Mouse (Mus musculus) B cell, adult 2 months (primary cell): Measurements from ENCODE around the gene Rps6ka2.
"Not testable (repeated sequence)": the region's sequence is repeated elsewhere in the genome, so short reads cannot be mapped to it uniquely, and the experiment has no call there.

Source experiments
- DNase-seq, 2 experiments: peaks; one replicate each; pipeline ENCODE4 v3.0.0; 2022

Rps6ka2 gene

GRCm38 (mm10) chr17:7271522-7272134 lies 101.7 kb downstream of the Rps6ka2 start:
- no peak for DNase-seq

DNA sequence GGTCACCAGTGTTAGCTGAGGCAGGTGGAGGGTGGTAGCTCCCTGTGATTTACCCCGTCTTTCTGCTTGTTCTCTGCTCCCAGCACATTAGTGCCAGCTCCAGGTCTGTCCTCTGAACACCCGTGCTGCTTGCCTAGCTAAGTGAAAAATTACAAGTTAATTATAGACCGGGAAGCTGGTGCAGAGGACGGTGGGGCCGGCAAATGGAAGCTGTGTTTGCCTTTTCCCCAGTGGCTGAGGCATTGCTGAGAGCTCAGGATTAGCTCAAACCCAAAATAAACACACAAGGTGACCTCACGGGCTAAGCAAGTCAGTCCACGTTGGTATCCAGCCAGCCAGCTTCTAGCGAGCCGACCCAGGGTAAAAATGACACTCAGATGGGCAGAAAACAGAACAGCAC lies 103.1 kb downstream of the Rps6ka2 start:
- DNase-seq, result no peak

DNA sequence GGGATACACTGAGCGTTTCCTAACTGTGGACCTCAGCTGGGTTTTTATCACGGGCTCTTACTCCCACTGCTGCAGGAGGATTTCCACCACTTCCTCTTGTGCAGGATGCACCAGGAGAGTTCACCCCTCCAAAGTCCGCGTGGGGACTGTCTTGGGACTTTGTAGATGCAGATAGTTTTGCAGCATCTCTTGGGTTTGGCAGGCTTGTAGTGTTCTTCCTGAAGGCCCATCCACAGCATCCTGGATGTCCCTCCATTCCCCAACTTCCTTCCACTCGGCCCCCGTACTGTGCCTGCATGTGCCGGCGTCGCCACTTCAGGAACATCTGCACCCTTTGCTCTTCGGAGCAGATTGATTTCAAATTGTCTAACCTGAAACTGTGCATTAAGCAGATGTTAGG lies 103.9 kb downstream of the Rps6ka2 start:
- DNase-seq, result no peak

DNA sequence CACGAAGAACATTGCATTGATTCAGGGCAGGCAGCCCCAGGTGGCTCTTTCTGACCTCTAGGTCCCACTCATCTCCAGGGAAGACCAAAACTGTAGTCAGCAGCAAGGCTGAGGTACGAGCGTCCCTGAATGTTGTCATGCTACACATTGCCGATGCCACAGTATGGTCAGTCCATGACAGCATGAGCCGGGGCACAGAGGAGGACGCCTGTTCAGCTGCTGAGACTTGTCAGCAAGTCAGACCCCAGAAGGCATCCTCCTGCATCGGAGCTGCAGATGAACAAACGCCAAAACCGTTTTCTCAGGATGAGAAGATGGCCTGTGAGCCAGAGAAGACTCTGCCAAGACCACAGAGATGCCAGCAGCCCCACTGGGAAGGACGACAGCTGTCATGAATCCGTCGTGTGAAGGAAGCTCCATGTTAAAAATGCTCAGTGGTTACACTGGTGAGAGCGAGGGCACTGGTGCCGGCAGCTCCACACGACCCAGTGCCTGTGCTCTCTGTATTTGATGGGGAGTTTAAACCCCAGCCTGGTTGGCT lies 108.9 kb downstream of the Rps6ka2 start:
- no peak for DNase-seq

- no peak for DNase-seq
Observed at GRCm38 (mm10) chr17:7279251-7279650, 109.3 kb downstream of the Rps6ka2 start.

- no peak for DNase-seq
Observed at GRCm38 (mm10) chr17:7284297-7284910, 114.5 kb downstream of the Rps6ka2 start.

DNA sequence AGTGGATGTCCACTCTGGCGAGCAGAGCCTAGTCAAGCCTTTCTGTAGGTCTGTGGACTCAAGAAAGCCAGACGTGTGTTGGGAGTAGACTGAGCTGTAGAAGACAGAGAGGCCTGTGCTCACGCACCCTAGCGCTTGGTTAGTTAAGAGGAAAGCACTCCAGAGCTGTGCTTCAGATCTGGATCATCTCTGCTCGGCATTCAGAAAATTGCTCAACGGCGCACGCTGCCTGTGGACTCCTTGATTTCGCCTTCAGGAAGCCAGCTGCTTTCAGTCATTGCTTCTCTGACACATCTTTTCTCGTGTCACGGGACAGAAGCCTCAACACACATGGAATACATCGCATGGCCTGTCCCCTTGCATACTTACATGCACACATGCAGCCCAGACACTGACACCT lies 115.4 kb downstream of the Rps6ka2 start:
- DNase-seq, result no peak

GRCm38 (mm10) chr17:7286422-7287050 lies 116.6 kb downstream of the Rps6ka2 start:
- DNase-seq, result no peak

- no peak for DNase-seq
Observed at GRCm38 (mm10) chr17:7292012-7292684, 122.2 kb downstream of the Rps6ka2 start.

- DNase-seq, result peak; percentile 23 to 32
Observed at GRCm38 (mm10) chr17:7306278-7307196, 136.6 kb downstream of the Rps6ka2 start.

DNA sequence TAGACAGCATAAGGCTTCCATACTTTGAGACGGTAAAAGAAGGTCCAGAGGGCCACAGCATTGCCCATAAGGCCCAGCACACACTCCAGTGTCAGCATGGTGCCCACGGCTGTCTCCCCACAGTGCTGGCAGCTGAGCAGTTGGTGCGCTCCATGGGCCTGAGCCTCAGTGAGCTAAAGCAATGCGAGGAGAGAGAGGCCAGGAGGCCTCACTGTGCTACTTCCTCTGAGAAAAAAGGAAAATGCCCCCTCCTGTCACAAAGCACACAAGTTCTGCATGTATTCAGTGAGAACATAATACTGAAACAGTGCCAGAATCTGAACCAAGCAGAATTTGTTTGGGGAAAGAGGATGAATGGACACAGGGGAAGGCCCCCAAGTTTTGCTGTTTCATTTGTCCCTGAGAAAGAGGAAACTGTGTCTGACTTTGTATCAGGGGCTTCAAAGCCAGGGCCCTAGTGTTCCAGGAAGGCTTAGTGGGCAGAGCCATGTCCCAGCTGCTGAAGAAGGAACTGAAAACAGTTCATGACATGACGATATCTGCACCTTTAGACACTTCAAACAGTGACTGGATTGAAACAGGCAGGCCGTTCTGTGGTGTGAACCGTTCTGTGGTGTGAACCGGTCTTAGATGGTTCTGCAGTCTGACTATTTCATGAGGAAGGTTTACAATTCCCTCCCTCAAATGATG lies 145.9 kb downstream of the Rps6ka2 start:
- not testable (repeated sequence) for DNase-seq

DNA sequence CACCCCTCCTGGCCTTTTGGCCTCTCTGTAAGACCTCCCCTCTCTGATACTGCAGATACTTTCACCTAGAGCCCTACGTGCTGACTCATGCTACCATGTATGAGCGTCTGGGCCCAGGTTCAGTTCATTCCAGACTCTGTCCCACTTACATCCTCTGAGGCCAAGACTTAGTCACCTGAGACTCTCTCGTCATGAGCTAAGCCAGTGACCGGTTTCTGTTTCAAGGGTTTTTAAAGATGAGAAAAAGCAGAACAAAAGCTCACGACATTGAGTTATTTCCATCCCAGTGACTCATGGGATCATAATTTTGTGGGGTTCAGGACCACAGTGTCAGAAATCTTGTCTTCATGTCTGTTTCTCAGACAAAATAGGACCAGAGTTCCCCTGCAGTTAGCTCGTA lies 149.9 kb downstream of the Rps6ka2 start:
- DNase-seq, result not testable (repeated sequence)

DNA sequence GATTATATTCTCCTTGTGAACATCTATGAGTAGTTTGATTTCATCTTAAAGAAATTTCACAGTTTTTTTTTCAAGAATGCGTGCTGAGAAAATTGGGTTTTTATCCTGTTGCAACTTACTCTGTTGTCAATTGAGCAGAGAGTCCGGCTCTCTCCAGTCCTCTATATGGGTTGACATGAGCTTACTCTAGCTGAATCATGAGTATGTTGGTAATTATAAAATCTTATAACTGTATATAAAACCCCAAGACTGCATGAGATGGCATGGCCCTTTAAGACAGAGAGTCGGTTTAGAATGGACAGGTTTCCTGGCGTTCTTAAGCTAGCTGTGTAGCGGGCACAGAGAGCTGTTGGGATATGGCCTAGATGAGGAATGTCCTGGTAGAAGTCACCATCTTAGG lies 154.4 kb downstream of the Rps6ka2 start, which contains the start of gene Tcp10a:
Gene Tcp10a, plus strand, starts transcription at position 301 of the 400 bp plus-strand sequence.
- not testable (repeated sequence) for DNase-seq

DNA sequence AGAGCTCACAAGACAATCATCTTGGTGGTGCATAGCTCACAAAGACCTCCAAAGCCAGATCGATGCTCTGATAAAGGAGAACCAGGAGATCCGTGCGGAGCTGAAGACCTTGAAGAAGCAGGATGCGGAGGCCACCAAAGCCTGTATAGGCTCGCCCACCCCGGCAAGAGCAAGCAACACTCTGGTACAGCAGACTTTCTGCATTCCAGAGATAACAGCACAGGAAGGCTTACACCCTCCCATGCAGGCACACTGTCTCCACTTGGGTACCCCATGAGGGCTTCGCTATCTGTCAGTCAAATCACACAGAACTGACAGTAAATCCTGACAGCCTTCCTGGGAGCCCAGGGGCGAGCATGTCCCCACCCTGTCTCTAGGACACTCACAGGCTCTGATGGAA lies 156.5 kb downstream of the Rps6ka2 start:
- not testable (repeated sequence) for DNase-seq

DNA sequence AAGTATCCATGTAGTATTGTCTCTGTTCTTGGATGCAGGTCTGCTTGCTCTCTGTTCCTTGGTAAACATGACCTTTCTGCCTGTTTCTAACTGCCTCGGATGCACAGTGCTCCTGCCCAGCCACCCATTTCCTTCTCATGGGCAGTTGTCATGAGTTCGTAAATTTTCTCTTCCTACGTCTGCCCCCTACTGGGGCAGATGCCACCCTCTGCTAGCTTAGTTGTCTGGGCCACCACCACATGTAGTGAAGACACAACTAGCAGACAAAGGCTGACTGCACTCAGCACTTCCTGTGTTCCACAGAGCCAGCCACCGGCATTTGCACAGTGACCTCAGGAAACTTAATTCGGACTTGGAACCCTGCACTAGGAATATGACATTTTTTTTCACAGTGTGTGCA lies 162.8 kb downstream of the Rps6ka2 start:
- DNase-seq, result not testable (repeated sequence)

DNA sequence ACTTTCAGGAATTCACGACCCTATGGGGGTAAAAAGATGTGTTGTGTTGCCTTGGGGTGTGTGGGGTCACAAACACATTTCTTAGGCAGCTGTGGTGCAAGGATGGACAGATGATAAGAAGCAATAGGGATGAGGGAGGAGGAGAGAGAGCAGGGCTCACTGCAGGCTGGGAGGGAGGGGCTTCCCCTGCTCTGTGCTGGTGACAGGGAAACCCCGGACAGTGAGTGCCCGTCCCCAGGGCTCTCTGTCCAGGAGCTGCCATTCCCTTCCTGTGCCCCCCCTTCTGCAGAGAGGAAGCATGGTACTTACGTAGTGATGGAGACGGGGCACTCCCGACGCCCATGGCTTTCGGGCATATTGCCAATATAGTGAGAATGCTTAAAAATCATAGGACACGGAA lies 167.5 kb downstream of the Rps6ka2 start:
- DNase-seq, result not testable (repeated sequence)

DNA sequence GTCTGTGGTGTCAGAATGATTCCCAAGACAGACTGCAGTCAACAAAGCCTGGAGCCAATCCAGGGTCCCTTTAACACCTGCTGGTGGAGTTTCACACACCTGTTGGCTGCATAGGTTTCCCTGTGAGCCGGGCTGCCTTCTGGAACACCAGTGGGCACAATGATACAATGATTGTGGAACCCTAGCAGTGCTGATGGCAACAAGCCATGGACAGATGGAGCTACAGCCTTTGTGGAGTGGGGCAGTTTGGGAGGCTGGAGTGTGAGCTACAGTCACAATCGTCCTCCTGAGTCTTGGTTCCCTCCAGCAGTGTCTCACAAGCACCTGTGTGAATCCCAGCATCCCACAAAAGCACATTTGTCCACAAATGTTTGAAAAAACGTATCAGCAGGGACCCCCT lies 178.8 kb downstream of the Rps6ka2 start:
- not testable (repeated sequence) for DNase-seq

DNA sequence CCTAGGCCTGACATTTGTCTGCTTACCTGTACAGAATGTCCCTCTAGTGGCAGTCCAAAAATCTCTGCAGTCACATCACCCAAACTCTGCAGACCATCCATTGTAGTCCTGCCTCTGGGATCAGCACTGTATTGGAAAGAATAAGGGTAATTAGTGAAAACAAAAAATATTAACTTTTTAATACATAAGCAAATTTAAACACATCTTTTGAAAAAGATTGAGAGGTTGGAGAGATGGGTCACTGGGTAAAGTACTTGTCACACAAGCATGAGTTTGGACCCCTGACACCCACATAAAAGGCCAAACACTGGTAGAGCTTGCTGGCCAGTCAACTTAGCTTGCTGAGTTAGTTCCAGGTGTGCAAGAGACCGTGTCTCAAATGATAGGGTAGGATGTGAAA lies 182.7 kb downstream of the Rps6ka2 start, which contains the start of gene Ttll2:
Gene Ttll2, minus strand, starts transcription at position 101 of the 400 bp plus-strand sequence.
- DNase-seq, result not testable (repeated sequence)
